Mouse (Mus musculus) left cerebral cortex, adult 2 months (tissue): Measurements from ENCODE around the gene Gm6169. TPM values are rescaled to one million over a fixed set of nuclear protein-coding genes. Genes with fewer than 3 reads are reported as not detected.

Source experiments
- DNase-seq, 2 experiments: peaks; one replicate each; pipeline ENCODE4 v3.0.0; 2021 to 2022; ENCODE audit warnings: low spot score in 2 of 2, mixed read lengths in 1 of 2; ENCODE audit errors: extremely low spot score in 1 of 2
- H3K27ac ChIP-seq: fragments of 200-600 bp; 2 replicates; pipeline ENCODE4 v1.8.1; 2022
- H3K4me3 ChIP-seq: fragments of 200-600 bp; 2 replicates; pipeline ENCODE4 v1.8.1; 2022
- CTCF ChIP-seq: fragments of 200-600 bp; IDR thresholded peaks from 2 replicates; pipeline ENCODE4 v1.8.1; 2022; ENCODE audit warnings: antibody characterized with exemption, mild to moderate bottlenecking, moderate library complexity
- intact Hi-C: fragments of 180-260 bp; cut with DNase I; formaldehyde crosslinking; loops from one replicate; pipeline ENCODE4 v1.15.1; 2025
- total RNA-seq, 2 experiments: library from RNA; stranded (reverse); gene quantifications; 2 replicates each; pipeline ENCODE4 v1.2.3; 2021

The Gm6169 gene
- total RNA-seq, 2 experiments from 2014 or later: 0.36 to 3.0 TPM

- no peak for DNase-seq
- H3K4me3 ChIP-seq: no peak overlapping the region
- intact Hi-C loops: no loop called here
- H3K27ac ChIP-seq: no peak overlapping the region
- TF ChIP-seq CTCF: no peak
These were observed 10.9 kb downstream of the Gm6169 start for GRCm38 (mm10) chr13:97088183-97088582.

GRCm38 (mm10) chr13:97087421-97087820 lies 11.6 kb downstream of the Gm6169 start:
- intact Hi-C loops: no loop called here
- no peak for DNase-seq
- no peak for TF ChIP-seq CTCF
- H3K27ac ChIP-seq: no peak overlapping the region
- no peak overlapping the region for H3K4me3 ChIP-seq

- no peak for DNase-seq
- intact Hi-C loops: no loop called here
- no peak for TF ChIP-seq CTCF
- Histone ChIP-seq H3K27ac (no peak overlapping the region), H3K4me3 (no peak overlapping the region)
These were observed 12.7 kb downstream of the Gm6169 start for GRCm38 (mm10) chr13:97086316-97086715.

- no peak for TF ChIP-seq CTCF
- intact Hi-C loops: no loop called here
- DNase-seq: no peak
- H3K27ac ChIP-seq: no peak overlapping the region
- no peak overlapping the region for H3K4me3 ChIP-seq
These were observed 16.6 kb downstream of the Gm6169 start for GRCm38 (mm10) chr13:97082432-97082831.

GRCm38 (mm10) chr13:97080615-97081014 lies 18.4 kb downstream of the Gm6169 start:
- TF ChIP-seq CTCF: no peak
- no peak for DNase-seq
- H3K27ac ChIP-seq: no peak overlapping the region

GRCm38 (mm10) chr13:97080201-97080600 lies 18.8 kb downstream of the Gm6169 start:
- H3K27ac ChIP-seq: no peak overlapping the region
- DNase-seq: no peak
- no peak for TF ChIP-seq CTCF
- H3K4me3 ChIP-seq: no peak overlapping the region
- intact Hi-C loops: no loop called here

More at GRCm38 (mm10) chr13:97080615-97081014, 18.4 kb downstream of the Gm6169 start:
- H3K4me3 ChIP-seq: no peak overlapping the region
- intact Hi-C loops: no loop called here

- no peak for TF ChIP-seq CTCF
- Histone ChIP-seq H3K4me3 (no peak overlapping the region), H3K27ac (no peak overlapping the region)
- DNase-seq: no peak
- intact Hi-C loops: no loop called here
These were observed 21.5 kb downstream of the Gm6169 start for GRCm38 (mm10) chr13:97077556-97077955.

GRCm38 (mm10) chr13:97073497-97073896 lies 25.5 kb downstream of the Gm6169 start:
- Histone ChIP-seq H3K27ac (no peak overlapping the region), H3K4me3 (no peak overlapping the region)
- no peak for DNase-seq
- intact Hi-C loops: loop anchor here (5.0 kb wide), 1 partner anchor 146 kb away; no protein-coding TSS in a partner anchor
- TF ChIP-seq CTCF: no peak

- peak overlapping the region; percentile 77 for H3K4me3 ChIP-seq
- intact Hi-C loops: loop anchor here (5.0 kb wide), 1 partner anchor 144 kb away; no protein-coding TSS in a partner anchor
- H3K27ac ChIP-seq: peak overlapping the region; percentile 87
- DNase-seq: peak; percentile 52 to 54
- no peak for TF ChIP-seq CTCF
These were observed 27.3 kb downstream of the Gm6169 start for GRCm38 (mm10) chr13:97071626-97072241.

- TF ChIP-seq CTCF: no peak
- H3K4me3 ChIP-seq: peak overlapping the region; percentile 67
- H3K27ac ChIP-seq: peak overlapping the region; percentile 93
- intact Hi-C loops: loop anchor here (5.0 kb wide), 1 partner anchor 144 kb away; no protein-coding TSS in a partner anchor
- DNase-seq: peak; percentile 43 to 46
These were observed 28.0 kb downstream of the Gm6169 start for GRCm38 (mm10) chr13:97070931-97071625.

GRCm38 (mm10) chr13:97068151-97068550 lies 30.9 kb downstream of the Gm6169 start:
- intact Hi-C loops: no loop called here
- no peak for DNase-seq
- Histone ChIP-seq H3K27ac (no peak overlapping the region), H3K4me3 (no peak overlapping the region)
- no peak for TF ChIP-seq CTCF

- DNase-seq: no peak
- no peak for TF ChIP-seq CTCF
- intact Hi-C loops: no loop called here
These were observed 31.3 kb downstream of the Gm6169 start for GRCm38 (mm10) chr13:97067691-97068090.

More at GRCm38 (mm10) chr13:97067691-97068090, 31.3 kb downstream of the Gm6169 start:
- no peak overlapping the region for H3K27ac ChIP-seq
- no peak overlapping the region for H3K4me3 ChIP-seq
